Mouse (Mus musculus): ENCODE results near the gene Bbox1. TPM values are rescaled to one million over a fixed set of nuclear protein-coding genes. Genes with fewer than 3 reads are reported as not detected.

The Bbox1 gene
- polyA plus RNA-seq, 1 experiment from 2014 or later = 26.1 TPM

GRCm38 (mm10) chr2:110285829-110286504, 28.4 kb downstream of the Bbox1 start:
- no peak overlapping the region for H3K9ac ChIP-seq (replicated peaks)
- WGBS (ENCODE audit: insufficient replicate concordance) = 75% methylated on average over 3 of the region's 3 CpGs
- H3K36me3 ChIP-seq (replicated peaks; ENCODE audit: insufficient read depth, low read length) = no peaks in the 10 kb centered on the region
- no peak overlapping the region for H3K4me2 ChIP-seq (ENCODE audit: low read depth, low read length)
- no peak overlapping the region for H3K4me3 ChIP-seq (ENCODE audit: low read depth, low read length)
- no peak for ATAC-seq
- no peaks in the 10 kb centered on the region for H3K27me3 ChIP-seq (ENCODE audit: insufficient read depth, low read length)
- no peak for DNase-seq
- H3K9me3 ChIP-seq (ENCODE audit: low read length) = no peaks in the 10 kb centered on the region
- TF ChIP-seq CTCF (IDR thresholded peaks at IDR 0.05; ENCODE audit: low read depth) (no peak), EP300 (IDR thresholded peaks at IDR 0.05; ENCODE audit: low read depth) (no peak)
- H3K27ac ChIP-seq (ENCODE audit: low read depth) = no peak overlapping the region
- no peaks in the 10 kb centered on the region for H3K4me1 ChIP-seq (ENCODE audit: insufficient read depth)

DNA sequence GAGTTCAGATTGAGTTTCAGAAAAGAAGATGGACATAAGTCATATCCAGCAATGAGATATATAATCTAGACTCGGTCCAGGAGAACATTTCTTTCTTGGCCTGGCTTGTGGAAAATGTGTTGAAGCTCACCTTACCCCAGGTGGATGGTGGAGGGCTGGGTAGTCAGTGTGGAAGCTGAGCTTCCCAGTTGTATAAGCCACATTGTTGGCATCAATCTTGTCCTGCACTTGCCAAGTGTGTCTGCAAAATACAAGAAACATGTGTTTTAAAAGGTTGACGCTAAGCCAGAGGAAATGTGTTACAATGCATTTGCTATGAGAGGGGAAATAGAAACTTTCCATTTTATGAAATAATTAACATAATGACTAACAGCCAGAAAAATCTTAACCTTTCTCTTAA, 38.9 kb downstream of the Bbox1 start:
- H3K4me1 ChIP-seq (ENCODE audit: insufficient read depth) = no peaks in the 10 kb centered on the region
- no peak overlapping the region for H3K4me2 ChIP-seq (ENCODE audit: low read depth, low read length)
- DNase-seq = no peak
- WGBS (ENCODE audit: insufficient replicate concordance) = 71% methylated on average over 2 of the region's 2 CpGs
- no peaks in the 10 kb centered on the region for H3K27me3 ChIP-seq (ENCODE audit: insufficient read depth, low read length)
- no peak for ATAC-seq
- H3K9me3 ChIP-seq (ENCODE audit: low read length) = no peaks in the 10 kb centered on the region
- H3K27ac ChIP-seq (ENCODE audit: low read depth) = no peak overlapping the region
- H3K36me3 ChIP-seq (replicated peaks; ENCODE audit: insufficient read depth, low read length) = no peaks in the 10 kb centered on the region
- no peak for TF ChIP-seq EP300 (IDR thresholded peaks at IDR 0.05; ENCODE audit: low read depth)
- TF ChIP-seq CTCF (IDR thresholded peaks at IDR 0.05; ENCODE audit: low read depth) = no peak
- no peak overlapping the region for H3K4me3 ChIP-seq (ENCODE audit: low read depth, low read length)
- no peak overlapping the region for H3K9ac ChIP-seq (replicated peaks)

DNA sequence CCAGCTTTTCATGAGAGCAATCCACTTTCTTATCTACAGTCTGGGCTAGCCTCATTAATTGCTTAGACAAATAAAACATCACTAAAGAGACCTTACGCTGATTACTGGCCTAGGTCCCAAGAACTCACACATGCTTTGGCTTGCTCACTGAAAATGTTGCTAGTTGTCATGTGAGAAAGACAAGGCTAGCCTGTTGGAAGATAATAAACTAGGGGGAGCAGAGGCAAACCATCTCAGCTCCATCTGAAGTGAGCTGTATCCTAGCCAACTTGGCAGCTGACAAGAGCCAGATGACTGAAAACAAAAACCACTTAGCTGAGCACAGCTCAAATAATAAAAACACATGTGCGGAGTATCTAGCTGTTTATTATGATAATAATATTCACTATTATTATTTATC, 40.2 kb downstream of the Bbox1 start:
- no peak for ATAC-seq
- Histone ChIP-seq H3K4me1 (ENCODE audit: insufficient read depth) (no peaks in the 10 kb centered on the region), H3K4me2 (ENCODE audit: low read depth, low read length) (no peak overlapping the region), H3K27ac (ENCODE audit: low read depth) (no peak overlapping the region), H3K27me3 (ENCODE audit: insufficient read depth, low read length) (no peaks in the 10 kb centered on the region), H3K36me3 (replicated peaks; ENCODE audit: insufficient read depth, low read length) (no peaks in the 10 kb centered on the region), H3K9me3 (ENCODE audit: low read length) (no peaks in the 10 kb centered on the region), H3K4me3 (ENCODE audit: low read depth, low read length) (no peak overlapping the region), H3K9ac (replicated peaks) (no peak overlapping the region)
- no peak for TF ChIP-seq CTCF (IDR thresholded peaks at IDR 0.05; ENCODE audit: low read depth)
- no peak for TF ChIP-seq EP300 (IDR thresholded peaks at IDR 0.05; ENCODE audit: low read depth)
- DNase-seq = no peak
- 79% methylated on average over 2 of the region's 2 CpGs for WGBS (ENCODE audit: insufficient replicate concordance)

GRCm38 (mm10) chr2:110269281-110269680, 45.1 kb downstream of the Bbox1 start:
- H3K27ac ChIP-seq (ENCODE audit: low read depth) = no peak overlapping the region
- H3K36me3 ChIP-seq (replicated peaks; ENCODE audit: insufficient read depth, low read length) = no peaks in the 10 kb centered on the region
- DNase-seq = no peak
- no peaks in the 10 kb centered on the region for H3K4me1 ChIP-seq (ENCODE audit: insufficient read depth)
- H3K4me2 ChIP-seq (ENCODE audit: low read depth, low read length) = no peak overlapping the region
- no peak for TF ChIP-seq EP300 (IDR thresholded peaks at IDR 0.05; ENCODE audit: low read depth)
- no peak for TF ChIP-seq CTCF (IDR thresholded peaks at IDR 0.05; ENCODE audit: low read depth)
- H3K9ac ChIP-seq (replicated peaks) = no peak overlapping the region
- ATAC-seq = no peak
- H3K27me3 ChIP-seq (ENCODE audit: insufficient read depth, low read length) = no peaks in the 10 kb centered on the region
- no peaks in the 10 kb centered on the region for H3K9me3 ChIP-seq (ENCODE audit: low read length)
- H3K4me3 ChIP-seq (ENCODE audit: low read depth, low read length) = no peak overlapping the region
- 85% methylated on average over 3 of the region's 3 CpGs for WGBS (ENCODE audit: insufficient replicate concordance)

DNA sequence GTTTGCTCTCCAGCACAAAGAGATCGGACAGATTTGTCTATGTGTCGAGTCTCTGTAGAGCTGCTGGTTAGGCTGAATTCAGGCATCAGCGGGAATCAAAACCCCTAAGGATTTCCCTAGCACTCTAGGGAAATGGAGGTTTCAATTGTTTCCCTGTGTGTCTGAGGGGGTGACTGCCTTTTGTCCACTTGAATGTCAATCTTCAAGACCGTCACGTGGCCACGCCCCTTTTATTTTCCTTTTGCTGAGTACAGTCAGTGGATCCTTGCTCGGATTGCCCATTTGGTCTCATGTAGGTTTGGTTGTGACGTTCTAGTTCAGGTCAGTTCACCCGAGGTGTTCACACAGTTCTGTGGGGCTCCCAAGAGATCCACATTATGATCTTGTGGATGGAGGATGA, 82.1 kb downstream of the Bbox1 start:
- no peak overlapping the region for H3K4me2 ChIP-seq (ENCODE audit: low read depth, low read length)
- 71% methylated on average over 9 of the region's 9 CpGs for whole genome bisulfite sequencing (ENCODE audit: insufficient replicate concordance)
- DNase-seq (no peak), ATAC-seq (no peak)
- H3K4me1 ChIP-seq (ENCODE audit: insufficient read depth) = no peaks in the 10 kb centered on the region
- H3K9ac ChIP-seq (replicated peaks) = no peak overlapping the region
- H3K4me3 ChIP-seq (ENCODE audit: low read depth, low read length) = no peak overlapping the region
- no peaks in the 10 kb centered on the region for H3K9me3 ChIP-seq (ENCODE audit: low read length)
- TF ChIP-seq EP300 (IDR thresholded peaks at IDR 0.05; ENCODE audit: low read depth) (no peak), CTCF (IDR thresholded peaks at IDR 0.05; ENCODE audit: low read depth) (no peak)
- H3K27me3 ChIP-seq (ENCODE audit: insufficient read depth, low read length) = no peaks in the 10 kb centered on the region
- no peaks in the 10 kb centered on the region for H3K36me3 ChIP-seq (replicated peaks; ENCODE audit: insufficient read depth, low read length)
- H3K27ac ChIP-seq (ENCODE audit: low read depth) = no peak overlapping the region

- Histone ChIP-seq H3K4me3 (ENCODE audit: low read depth, low read length) (no peak overlapping the region), H3K9me3 (ENCODE audit: low read length) (no peaks in the 10 kb centered on the region), H3K27me3 (ENCODE audit: insufficient read depth, low read length) (no peaks in the 10 kb centered on the region), H3K36me3 (replicated peaks; ENCODE audit: insufficient read depth, low read length) (no peaks in the 10 kb centered on the region), H3K4me1 (ENCODE audit: insufficient read depth) (no peaks in the 10 kb centered on the region), H3K4me2 (ENCODE audit: low read depth, low read length) (no peak overlapping the region), H3K27ac (ENCODE audit: low read depth) (no peak overlapping the region), H3K9ac (replicated peaks) (no peak overlapping the region)
- TF ChIP-seq EP300 (IDR thresholded peaks at IDR 0.05; ENCODE audit: low read depth) (no peak), CTCF (IDR thresholded peaks at IDR 0.05; ENCODE audit: low read depth) (no peak)
- no peak for DNase-seq
- 69% methylated on average over 4 of the region's 4 CpGs for WGBS (ENCODE audit: insufficient replicate concordance)
- no peak for ATAC-seq
Measured at GRCm38 (mm10) chr2:110230753-110231152, 83.6 kb downstream of the Bbox1 start.
